Mouse (Mus musculus) testis, postnatal 10 days (tissue): Measurements from ENCODE around the gene Pcdh19.
"Not testable (repeated sequence)": the region's sequence is repeated elsewhere in the genome, so short reads cannot be mapped to it uniquely, and the experiment has no call there.

Source experiments
- DNase-seq: peaks from one replicate; pipeline ENCODE4 v3.0.0; 2021; ENCODE audit warnings: low spot score

The Pcdh19 gene

GRCm38 (mm10) chrX:133688840-133689239, at the start of gene Pcdh19:
Pcdh19 (minus strand) TSS chrX:133688987.
- peak; percentile 66 for DNase-seq

GRCm38 (mm10) chrX:133735871-133736270, 47.1 kb upstream of the Pcdh19 start:
- no peak for DNase-seq

- DNase-seq: peak; percentile 50
Measured at GRCm38 (mm10) chrX:133734984-133735383, 46.2 kb upstream of the Pcdh19 start.

- no peak for DNase-seq
Measured at GRCm38 (mm10) chrX:133721517-133721916, 32.7 kb upstream of the Pcdh19 start.

- no peak for DNase-seq
Measured at GRCm38 (mm10) chrX:133710621-133711020, 21.8 kb upstream of the Pcdh19 start.

- no peak for DNase-seq
Measured at GRCm38 (mm10) chrX:133702902-133703301, 14.1 kb upstream of the Pcdh19 start.

GRCm38 (mm10) chrX:133697871-133698270, 9.1 kb upstream of the Pcdh19 start:
- DNase-seq: not testable (repeated sequence)

GRCm38 (mm10) chrX:133696461-133696860, 7.7 kb upstream of the Pcdh19 start:
- no peak for DNase-seq

- no peak for DNase-seq
Measured at GRCm38 (mm10) chrX:133693037-133693760, 4.4 kb upstream of the Pcdh19 start.

- DNase-seq: no peak
Measured at GRCm38 (mm10) chrX:133692392-133692790, 3.6 kb upstream of the Pcdh19 start.

- peak; percentile 59 for DNase-seq
Measured at GRCm38 (mm10) chrX:133691581-133692391, 3.0 kb upstream of the Pcdh19 start.

- no peak for DNase-seq
Measured at GRCm38 (mm10) chrX:133690822-133691221, 2.0 kb upstream of the Pcdh19 start.

GRCm38 (mm10) chrX:133689576-133690250, 926 bp upstream of the Pcdh19 start:
- no peak for DNase-seq

GRCm38 (mm10) chrX:133688156-133688555, 631 bp downstream of the Pcdh19 start:
- no peak for DNase-seq

GRCm38 (mm10) chrX:133687666-133688151, 1.1 kb downstream of the Pcdh19 start:
- DNase-seq: no peak

- no peak for DNase-seq
Measured at GRCm38 (mm10) chrX:133686533-133687311, 2.1 kb downstream of the Pcdh19 start.

- DNase-seq: no peak
Measured at GRCm38 (mm10) chrX:133685572-133685971, 3.2 kb downstream of the Pcdh19 start.

GRCm38 (mm10) chrX:133683961-133684360, 4.8 kb downstream of the Pcdh19 start:
- DNase-seq: no peak

- DNase-seq: no peak
Measured at GRCm38 (mm10) chrX:133675121-133675520, 13.7 kb downstream of the Pcdh19 start.

GRCm38 (mm10) chrX:133673796-133674195, 15.0 kb downstream of the Pcdh19 start:
- DNase-seq: no peak

GRCm38 (mm10) chrX:133660111-133660510, 28.7 kb downstream of the Pcdh19 start:
- DNase-seq: no peak
